Mouse (Mus musculus): ENCODE data around the gene Tmem25.

DNA sequence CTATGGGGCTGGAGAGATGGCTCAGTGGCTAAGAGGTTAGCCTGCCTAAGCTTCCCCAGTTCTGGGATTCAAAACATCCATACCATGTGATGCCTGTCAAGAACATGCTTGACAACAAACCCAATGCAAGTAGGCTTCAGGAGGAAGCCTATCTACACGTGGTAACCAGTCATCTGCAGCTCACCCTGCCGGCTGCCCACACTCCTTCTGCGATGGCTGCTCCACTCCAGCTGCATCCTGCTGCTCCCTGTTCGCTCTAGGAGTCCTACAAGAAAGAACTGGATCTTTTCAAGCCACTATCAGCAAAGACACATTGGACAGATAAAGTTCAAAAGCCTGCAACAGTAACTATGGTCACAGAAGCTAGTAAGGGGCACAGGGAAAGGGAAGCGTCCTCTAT is 18.4 kb upstream of the Tmem25 start:
- TF ChIP-seq POLR2A (IDR thresholded peaks at IDR 0.05; ENCODE audit: borderline replicate concordance, insufficient read depth, low read length), result no peak
- no peak for TF ChIP-seq CTCF (IDR thresholded peaks at IDR 0.05; ENCODE audit: borderline replicate concordance, insufficient read depth, low read depth, low read length)
